Mouse (Mus musculus) G1E-ER4 (cell line): ENCODE measurements around the gene Slc1a1. TPM values are rescaled to one million over a fixed set of nuclear protein-coding genes. Genes with fewer than 3 reads are reported as not detected.

Experiments used
- GATA1 ChIP-seq: IDR thresholded peaks from one replicate; pipeline ENCODE4 v1.8.0; 2012; ENCODE audit warnings: low read length, inconsistent platforms
- polyA plus RNA-seq: library from polyadenylated mRNA; stranded (reverse); fragments of >175 nt; gene quantifications from 2 replicates; pipeline ENCODE4 v1.2.3, GENCODE M21; 2012

Slc1a1 gene
- not detected in 2 replicates for polyA plus RNA-seq

- TF ChIP-seq GATA1, result no peak
These were observed at the start of gene Slc1a1 for GRCm38 (mm10) chr19:28834798-28835499. TSS of gene Slc1a1 (plus strand) at chr19:28835049.

DNA sequence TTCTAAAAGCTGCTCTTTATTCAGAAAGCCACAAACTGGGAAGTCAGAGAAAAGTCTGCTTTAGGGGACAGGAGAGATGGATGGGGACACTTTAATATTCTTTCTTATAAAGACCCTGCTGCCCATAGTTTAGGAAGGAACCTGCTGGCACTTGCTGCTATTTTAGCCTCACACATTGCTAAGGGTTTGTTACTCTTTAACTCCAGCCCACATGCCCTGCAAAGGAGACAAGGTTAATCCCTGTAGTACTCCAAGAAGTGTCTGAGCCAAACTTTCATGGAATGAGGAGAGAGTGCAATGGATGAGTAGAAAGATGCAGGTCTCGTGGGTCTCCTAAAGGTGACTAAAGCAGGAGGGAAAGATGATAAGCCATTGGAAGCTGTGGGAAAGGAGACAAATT, 44.7 kb upstream of the Slc1a1 start:
- no peak for TF ChIP-seq GATA1

GRCm38 (mm10) chr19:28793307-28793706, 41.5 kb upstream of the Slc1a1 start:
- no peak for TF ChIP-seq GATA1

DNA sequence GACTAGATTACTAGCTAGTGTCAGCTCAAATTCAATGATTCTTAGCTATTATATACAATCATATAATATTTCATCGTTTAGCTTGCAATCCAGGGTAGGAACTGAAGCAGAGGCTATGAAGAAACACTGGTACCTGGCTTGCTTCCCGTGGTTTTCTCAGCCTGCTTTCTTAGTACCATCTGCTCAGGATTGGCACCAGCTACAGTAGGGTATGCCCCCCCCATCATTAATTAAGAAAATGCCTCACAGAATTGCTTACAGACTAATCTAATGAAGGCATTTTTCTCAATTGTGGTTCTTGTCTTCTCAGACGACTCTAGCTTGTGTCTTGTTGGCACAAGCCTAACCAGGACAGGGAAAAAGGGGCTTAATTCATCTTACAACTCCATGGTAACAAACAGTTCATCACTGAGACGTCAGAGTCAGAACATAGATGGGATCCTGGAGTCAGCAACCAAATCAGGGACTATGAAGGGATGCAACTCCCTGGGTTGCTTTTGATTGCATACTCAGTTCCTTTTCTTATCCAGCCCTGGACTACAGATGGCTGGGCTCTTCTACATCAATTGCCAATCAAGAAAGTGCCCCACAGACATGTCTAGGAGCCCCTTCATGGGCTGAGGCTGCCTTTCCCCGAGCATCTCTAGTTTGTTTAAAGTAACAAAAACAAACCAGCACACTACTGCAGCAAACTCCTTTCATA, 38.6 kb upstream of the Slc1a1 start:
- TF ChIP-seq GATA1, result no peak

GRCm38 (mm10) chr19:28796966-28797365, 37.9 kb upstream of the Slc1a1 start:
- TF ChIP-seq GATA1, result no peak

- no peak for TF ChIP-seq GATA1
These were observed 37.2 kb upstream of the Slc1a1 start for GRCm38 (mm10) chr19:28797611-28798010.

DNA sequence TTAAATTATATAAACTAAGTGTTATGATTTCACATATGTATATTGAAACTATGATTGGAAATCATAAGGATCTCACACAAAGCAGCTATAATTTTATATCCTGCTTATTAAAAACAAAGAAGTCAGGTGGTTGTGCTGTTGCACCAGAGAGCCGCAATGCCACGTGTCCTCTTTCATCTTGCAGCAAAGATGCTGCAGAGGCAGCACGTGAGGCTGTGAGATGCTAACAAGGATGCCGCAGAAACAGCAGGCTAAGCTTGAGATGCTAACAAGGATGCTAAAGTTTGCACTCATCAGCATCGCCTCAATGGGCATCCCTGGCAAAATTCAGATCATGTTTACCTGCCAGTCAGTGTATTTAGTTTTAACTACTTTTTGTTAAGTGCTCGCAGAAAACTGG, 34.4 kb upstream of the Slc1a1 start:
- no peak for TF ChIP-seq GATA1

DNA sequence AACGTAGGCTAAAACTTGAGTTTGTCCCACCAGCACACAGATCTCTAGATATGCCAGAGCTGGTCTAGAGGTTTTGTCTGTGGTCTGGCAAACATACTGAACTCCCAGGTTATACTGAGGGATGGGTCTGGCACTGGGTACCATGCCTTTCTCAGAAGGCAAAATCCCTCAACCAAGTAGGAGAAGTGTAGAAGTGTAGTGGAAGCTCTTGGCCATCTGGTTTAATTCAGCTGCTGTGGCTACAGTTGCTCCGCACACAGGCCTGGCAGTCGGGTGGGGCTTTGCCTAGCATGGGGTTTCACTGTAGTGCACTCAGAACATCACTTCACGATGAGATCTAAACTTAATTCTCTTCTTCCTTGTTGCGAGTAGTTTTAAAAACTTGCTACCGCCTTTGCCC, 28.6 kb upstream of the Slc1a1 start:
- TF ChIP-seq GATA1, result no peak

DNA sequence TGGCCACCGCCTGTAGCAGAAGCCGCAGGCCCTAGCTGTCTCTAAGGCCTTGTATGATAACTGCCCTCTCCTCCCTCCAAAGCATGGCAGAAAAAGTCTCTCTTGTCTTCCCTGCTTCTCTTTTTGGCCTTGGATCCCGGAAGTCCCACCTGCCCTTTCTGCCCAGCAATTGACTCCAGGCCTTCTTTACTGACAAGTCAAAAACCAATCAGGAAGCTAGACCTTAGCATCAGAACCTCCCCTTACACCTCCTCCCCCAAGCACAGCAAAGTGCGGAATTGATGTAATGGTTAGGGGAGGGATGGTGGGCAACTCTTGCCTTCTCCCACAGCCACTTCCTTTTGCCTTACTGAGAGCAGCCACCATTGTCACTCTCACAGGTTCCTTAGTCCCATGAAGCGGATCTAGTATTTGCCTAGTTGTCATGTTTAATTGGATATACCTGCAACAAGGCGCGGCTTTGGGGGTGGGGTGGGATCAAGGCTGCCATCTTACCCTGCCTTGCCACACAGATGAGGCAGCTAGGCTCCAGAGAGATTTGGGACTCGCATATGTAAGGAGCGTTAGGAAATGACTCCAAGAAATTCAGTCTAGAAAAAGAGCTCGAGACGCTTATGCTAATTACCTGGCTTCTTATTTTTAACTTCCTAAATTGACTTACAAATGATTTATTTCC, 27.9 kb upstream of the Slc1a1 start:
- TF ChIP-seq GATA1, result no peak

DNA sequence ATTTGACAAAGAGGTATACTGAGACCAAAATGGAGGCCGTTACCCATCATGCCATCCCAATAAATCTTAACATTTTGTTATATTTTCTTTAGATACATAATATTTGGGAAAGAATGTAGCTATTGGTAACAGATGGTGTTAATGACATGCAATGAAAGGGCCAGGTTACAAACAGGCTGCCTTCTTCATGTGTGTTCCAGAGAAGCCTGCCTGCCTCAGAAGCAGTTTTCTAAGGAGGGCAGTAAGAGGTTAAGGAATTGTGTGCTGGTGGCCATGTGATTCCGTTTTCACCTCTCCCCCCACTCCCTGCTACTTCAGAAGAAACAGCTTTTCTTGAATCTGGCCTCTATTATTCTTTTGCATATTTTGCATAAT, 27.4 kb upstream of the Slc1a1 start:
- no peak for TF ChIP-seq GATA1

DNA sequence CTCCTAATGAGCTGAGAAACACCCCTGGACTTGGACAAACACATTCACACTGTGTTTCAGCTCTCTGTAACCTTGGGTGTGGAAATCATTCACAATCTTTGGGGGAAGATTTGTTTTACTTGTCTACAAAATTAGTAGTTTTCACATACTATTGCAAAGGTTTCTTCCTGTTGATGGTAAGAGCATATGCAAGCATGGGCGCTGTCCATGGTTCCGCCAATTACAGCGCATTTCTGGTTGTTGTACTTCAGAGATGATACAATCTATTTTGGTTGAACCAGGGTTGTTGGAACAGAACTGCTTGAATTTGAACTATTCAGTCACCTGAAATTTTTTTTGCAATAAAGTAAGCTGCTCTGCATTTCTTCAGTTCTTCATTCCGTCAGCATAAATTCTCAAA, 16.6 kb upstream of the Slc1a1 start:
- no peak for TF ChIP-seq GATA1

GRCm38 (mm10) chr19:28827697-28828328, 7.0 kb upstream of the Slc1a1 start:
- no peak for TF ChIP-seq GATA1

DNA sequence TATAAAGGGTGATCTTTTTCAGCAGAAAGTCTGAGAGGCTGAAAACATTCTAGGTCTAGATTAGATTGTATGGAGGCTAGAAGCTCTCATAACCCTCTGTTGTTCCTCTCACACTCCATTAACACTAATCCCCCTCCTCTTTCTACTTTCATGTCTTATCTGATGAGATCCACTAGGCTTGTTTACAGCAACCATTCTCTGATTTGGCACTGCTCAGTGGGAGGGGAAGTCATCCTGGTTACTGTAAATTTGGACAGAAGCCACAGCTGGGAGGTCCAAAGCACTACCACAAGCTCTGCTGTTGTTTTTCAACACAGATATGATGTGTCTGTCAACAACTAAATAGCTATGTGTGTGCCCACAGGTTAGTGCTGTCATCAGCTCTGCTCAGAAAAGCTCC, 3.5 kb upstream of the Slc1a1 start:
- no peak for TF ChIP-seq GATA1

DNA sequence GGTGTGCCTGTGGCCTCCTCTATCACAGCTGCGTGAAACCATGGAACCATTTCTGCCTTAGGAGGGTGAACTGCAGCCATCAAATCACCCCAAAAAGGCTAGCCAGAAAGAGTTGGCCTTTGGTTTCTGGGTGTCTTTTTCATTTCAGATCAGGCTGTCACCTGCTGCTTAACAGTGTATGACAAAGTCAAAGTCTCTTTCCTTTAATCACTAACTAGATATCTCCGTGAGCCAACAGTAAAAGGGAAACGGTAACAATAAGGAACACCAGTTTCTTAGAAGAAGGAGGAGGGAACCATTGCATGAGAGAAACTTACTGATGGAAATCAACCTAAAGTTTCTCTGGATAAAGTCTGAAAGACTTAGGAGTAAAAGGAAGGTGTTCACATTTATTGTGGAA, 2.2 kb upstream of the Slc1a1 start:
- no peak for TF ChIP-seq GATA1

GRCm38 (mm10) chr19:28834388-28834787, 461 bp upstream of the Slc1a1 start:
- TF ChIP-seq GATA1, result no peak

DNA sequence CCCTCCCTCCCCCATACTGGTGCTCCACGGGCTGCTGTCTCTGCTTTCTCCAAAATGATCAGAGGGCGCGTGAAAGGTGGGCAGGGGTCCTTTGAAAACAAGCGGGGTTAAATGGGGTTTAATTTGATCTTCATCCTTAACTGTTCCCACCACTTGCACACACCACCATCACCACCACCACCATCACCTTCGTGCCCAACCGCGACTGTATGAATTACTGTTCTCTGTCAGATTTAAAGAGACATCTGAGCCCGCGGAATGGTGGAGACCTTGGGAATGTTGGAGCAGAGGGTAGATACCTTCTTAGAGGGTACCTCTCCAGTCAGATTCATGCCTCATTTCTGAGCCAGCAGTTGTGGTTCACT, 633 bp downstream of the Slc1a1 start:
- TF ChIP-seq GATA1, result no peak

DNA sequence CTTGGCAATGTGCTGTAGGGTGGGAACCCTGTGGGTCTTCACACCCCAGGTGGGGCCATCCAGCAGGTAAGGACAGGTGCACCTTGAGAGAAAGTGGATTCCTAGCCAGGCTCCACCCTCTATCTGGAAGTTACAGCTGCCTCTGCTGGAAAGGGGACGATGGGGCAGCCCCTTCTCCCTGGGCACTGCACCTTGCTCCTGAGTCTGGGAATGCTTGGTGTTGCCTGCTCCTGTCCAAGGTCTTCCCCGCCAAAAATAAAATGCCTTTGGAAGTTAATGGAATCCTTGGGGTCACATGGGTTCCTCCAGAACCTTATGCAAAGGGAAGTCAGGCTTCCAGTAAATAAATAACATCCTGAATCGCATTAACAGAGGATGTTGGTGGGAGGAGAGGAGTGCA, 1.3 kb downstream of the Slc1a1 start:
- TF ChIP-seq GATA1, result no peak
